Mouse (Mus musculus) embryonic facial prominence, embryonic 14.5 days (tissue): ENCODE results near the gene H2afx. TPM values are rescaled to one million over a fixed set of nuclear protein-coding genes. Genes with fewer than 3 reads are reported as not detected.

Experiments used
- ATAC-seq: fragments of 200-750 bp; cut with Nextera tagmentation; 2 replicates; pipeline ENCODE4 v1.8.0; 2017; ENCODE audit warnings: low read depth, moderate number of reproducible peaks, moderate TSS enrichment
- DNase-seq: peaks from one replicate; pipeline ENCODE4 v3.0.0-alpha.2; 2015; ENCODE audit warnings: low spot score
- H3K27ac ChIP-seq: fragments of 300-500 bp; sonication (generic); replicated peaks from 2 replicates; pipeline ENCODE4 v1.5.1; 2014; ENCODE audit warnings: low read depth, mild to moderate bottlenecking, low read length, moderate library complexity
- H3K27me3 ChIP-seq: fragments of 300-500 bp; sonication (generic); replicated peaks from 2 replicates; pipeline ENCODE4 v1.6.1; 2014; ENCODE audit warnings: low read length; ENCODE audit not compliant: control insufficient read depth, insufficient read depth
- H3K36me3 ChIP-seq: fragments of 300-500 bp; sonication (generic); 2 replicates; pipeline ENCODE4 v1.6.1; 2014; ENCODE audit warnings: low read length, mixed read lengths; ENCODE audit not compliant: control insufficient read depth, insufficient read depth
- H3K4me1 ChIP-seq: fragments of 300-500 bp; sonication (generic); 2 replicates; pipeline ENCODE4 v1.6.1; 2014; ENCODE audit warnings: antibody characterized with exemption, low read length; ENCODE audit not compliant: control insufficient read depth, insufficient read depth
- H3K4me2 ChIP-seq: fragments of 300-500 bp; sonication (generic); 2 replicates; pipeline ENCODE4 v1.6.1; 2014; ENCODE audit warnings: low read depth, mild to moderate bottlenecking, low read length, moderate library complexity, mixed read lengths
- H3K4me3 ChIP-seq: fragments of 300-500 bp; sonication (generic); 2 replicates; pipeline ENCODE4 v1.5.1; 2014; ENCODE audit warnings: low read depth, mild to moderate bottlenecking, low read length
- H3K9ac ChIP-seq: fragments of 300-500 bp; sonication (generic); 2 replicates; pipeline ENCODE4 v1.6.1; 2014; ENCODE audit warnings: low read depth, mild to moderate bottlenecking, low read length, moderate library complexity, mixed read lengths
- H3K9me3 ChIP-seq: fragments of 300-500 bp; sonication (generic); 2 replicates; pipeline ENCODE4 v1.6.1; 2016; ENCODE audit warnings: low read length; ENCODE audit not compliant: control insufficient read depth
- WGBS: fragments of 180-500 bp; shearing (Covaris S2); extraction: QIAGEN DNeasy Blood & Tissue Kit; methylation state at CpG from one replicate; pipeline ENCODE4 v1.1.7; 2014; 5-methylcytosine and 5-hydroxymethylcytosine counted together
- polyA plus RNA-seq: library from polyadenylated mRNA; unstranded; fragments of >200 nt; fragmentation: Nextera tagmentation; extraction: Ambion mirVana; gene quantifications from 2 replicates; pipeline ENCODE4 v1.2.1, GENCODE M21; 2014

Gene H2afx
- polyA plus RNA-seq, 1 experiment from 2014 or later: 202 TPM

- ATAC-seq: no peak
- no peaks in the 10 kb centered on the region for H3K9me3 ChIP-seq
- no peaks in the 10 kb centered on the region for H3K27me3 ChIP-seq
- no peak overlapping the region for H3K9ac ChIP-seq
- peaks cover 12% of the 10 kb centered on the region for H3K4me1 ChIP-seq
- no peak overlapping the region for H3K4me3 ChIP-seq
- no peak overlapping the region for H3K4me2 ChIP-seq
- no peak overlapping the region for H3K27ac ChIP-seq
- WGBS: 80% methylated on average over 3 of the region's 3 CpGs
- H3K36me3 ChIP-seq: peaks cover 46% of the 10 kb centered on the region
- no peak for DNase-seq
Measured at GRCm38 (mm10) chr9:44342173-44342572, 7.7 kb downstream of the H2afx start.

- H3K4me1 ChIP-seq: peaks cover 9% of the 10 kb centered on the region
- no peaks in the 10 kb centered on the region for H3K9me3 ChIP-seq
- peak overlapping the region; percentile 87 for H3K9ac ChIP-seq
- no peaks in the 10 kb centered on the region for H3K27me3 ChIP-seq
- WGBS: 100% methylated on average over 1 of the region's 1 CpGs
- H3K36me3 ChIP-seq: peaks cover 46% of the 10 kb centered on the region
- peak overlapping the region; percentile 56; the same call in 1 of the 2 replicates for H3K4me2 ChIP-seq
- H3K27ac ChIP-seq: no peak overlapping the region
- ATAC-seq (no peak), DNase-seq (no peak)
- no peak overlapping the region; the same call in 1 of the 2 replicates for H3K4me3 ChIP-seq
Measured at GRCm38 (mm10) chr9:44342605-44343004, 8.1 kb downstream of the H2afx start.

GRCm38 (mm10) chr9:44343290-44343689, 8.8 kb downstream of the H2afx start:
- H3K4me2 ChIP-seq: peak overlapping the region; percentile 56
- peak overlapping the region; percentile 87 for H3K9ac ChIP-seq
- peaks cover 7% of the 10 kb centered on the region for H3K4me1 ChIP-seq
- peak overlapping the region; percentile 94 for H3K27ac ChIP-seq
- no peaks in the 10 kb centered on the region for H3K9me3 ChIP-seq
- DNase-seq (no peak), ATAC-seq (no peak)
- no peaks in the 10 kb centered on the region for H3K27me3 ChIP-seq
- H3K4me3 ChIP-seq: peak overlapping the region; percentile 78
- peaks cover 46% of the 10 kb centered on the region for H3K36me3 ChIP-seq
- 8% methylated on average over 6 of the region's 6 CpGs for WGBS

- peak; percentile 96 for DNase-seq
- H3K36me3 ChIP-seq: peaks cover 48% of the 10 kb centered on the region
- peak within 1 kb of the TSS; percentile 87 for H3K9ac ChIP-seq
- no peaks in the 10 kb centered on the region for H3K27me3 ChIP-seq
- WGBS: under 1% methylated on average over 36 of the region's 39 CpGs
- peaks cover 7% of the 10 kb centered on the region for H3K4me1 ChIP-seq
- no peaks in the 10 kb centered on the region for H3K9me3 ChIP-seq
- peak within 1 kb of the TSS; percentile 56 for H3K4me2 ChIP-seq
- peak within 1 kb of the TSS; percentile 94 for H3K27ac ChIP-seq
- peak; percentile 96 for ATAC-seq
- peak within 1 kb of the TSS; percentile 78 for H3K4me3 ChIP-seq
Measured at GRCm38 (mm10) chr9:44343781-44344421, 9.4 kb downstream of the H2afx start, which contains the start of gene Hmbs. Gene Hmbs, minus strand, starts transcription at chr9:44344228.

- H3K27me3 ChIP-seq: no peaks in the 10 kb centered on the region
- H3K4me1 ChIP-seq: peaks cover 7% of the 10 kb centered on the region
- H3K27ac ChIP-seq: no peak overlapping the region
- H3K4me2 ChIP-seq: no peak overlapping the region
- no peak overlapping the region for H3K9ac ChIP-seq
- H3K36me3 ChIP-seq: peaks cover 57% of the 10 kb centered on the region
- DNase-seq (no peak), ATAC-seq (no peak)
- no peak overlapping the region for H3K4me3 ChIP-seq
- no peaks in the 10 kb centered on the region for H3K9me3 ChIP-seq
- WGBS: 79% methylated on average over 6 of the region's 6 CpGs
Measured at GRCm38 (mm10) chr9:44345570-44346433, 11.3 kb downstream of the H2afx start.

GRCm38 (mm10) chr9:44347166-44347565, 12.7 kb downstream of the H2afx start:
- Histone ChIP-seq H3K9ac (no peak overlapping the region), H3K27me3 (no peaks in the 10 kb centered on the region), H3K36me3 (peaks cover 59% of the 10 kb centered on the region), H3K4me3 (no peak overlapping the region), H3K27ac (no peak overlapping the region), H3K4me2 (no peak overlapping the region), H3K9me3 (no peaks in the 10 kb centered on the region), H3K4me1 (peaks cover 7% of the 10 kb centered on the region)
- ATAC-seq (no peak), DNase-seq (no peak)
- WGBS: 92% methylated on average over 9 of the region's 9 CpGs

- Histone ChIP-seq H3K27ac (no peak overlapping the region), H3K9ac (no peak overlapping the region), H3K36me3 (peaks cover 64% of the 10 kb centered on the region), H3K4me2 (no peak overlapping the region), H3K4me3 (no peak overlapping the region), H3K4me1 (peaks cover 7% of the 10 kb centered on the region), H3K9me3 (no peaks in the 10 kb centered on the region), H3K27me3 (no peaks in the 10 kb centered on the region)
- no peak for DNase-seq
- no peak for ATAC-seq
- WGBS: 90% methylated on average over 4 of the region's 4 CpGs
Measured at GRCm38 (mm10) chr9:44347621-44348020, 13.1 kb downstream of the H2afx start.

- Histone ChIP-seq H3K4me1 (no peaks in the 10 kb centered on the region), H3K36me3 (peaks cover 73% of the 10 kb centered on the region), H3K9me3 (no peaks in the 10 kb centered on the region), H3K4me2 (no peak overlapping the region), H3K4me3 (no peak overlapping the region), H3K27ac (no peak overlapping the region), H3K27me3 (no peaks in the 10 kb centered on the region), H3K9ac (no peak overlapping the region)
- WGBS: 98% methylated on average over 4 of the region's 4 CpGs
- ATAC-seq (no peak), DNase-seq (no peak)
Measured at GRCm38 (mm10) chr9:44348546-44348945, 14.1 kb downstream of the H2afx start.
